Mouse (Mus musculus) CD8-positive naive resting alpha-beta T cell, adult 57 days (primary cell): Measurements from ENCODE around the gene Bpifb5. TPM values are rescaled to one million over a fixed set of nuclear protein-coding genes. Genes with fewer than 3 reads are reported as not detected.

Experiments used
- total RNA-seq: library from RNA; stranded (reverse); gene quantifications from one replicate; pipeline ENCODE4 v1.2.4, GENCODE M21; 2023

The Bpifb5 gene
- total RNA-seq: not detected

GRCm38 (mm10) chr2:154223265-154223916 is at the start of gene Bpifb5:
Gene Bpifb5 (plus strand): TSS chr2:154223742.

GRCm38 (mm10) chr2:154190546-154191258 is 32.8 kb upstream of the Bpifb5 start, which contains the start of gene Bpifb1:
Gene Bpifb1 (plus strand): TSS chr2:154190818.

GRCm38 (mm10) chr2:154257554-154257953 is 34.0 kb downstream of the Bpifb5 start, which contains the start of gene Bpifb9a:
Gene Bpifb9a (plus strand): TSS chr2:154257854.

Other genes with a start within 250 kb of the Bpifb5 start
- gene Bpifa6, start 248.8 kb upstream of the Bpifb5 start, total RNA-seq: not detected
- not detected for gene Bpifa2, start 215.5 kb upstream of the Bpifb5 start, total RNA-seq
- not detected for gene Bpifa3, start 93.4 kb upstream of the Bpifb5 start, total RNA-seq
- gene Bpifa1, start 80.9 kb upstream of the Bpifb5 start, total RNA-seq: not detected
- gene Bpifa5, start 61.1 kb upstream of the Bpifb5 start, total RNA-seq: not detected
- gene Bpifb1, start 32.9 kb upstream of the Bpifb5 start, total RNA-seq: not detected
- gene Bpifb9a, start 34.1 kb downstream of the Bpifb5 start, total RNA-seq: not detected
- gene Bpifb9b, start 83.5 kb downstream of the Bpifb5 start, total RNA-seq: not detected
- gene Cdk5rap1, start 149.3 kb downstream of the Bpifb5 start, total RNA-seq: 17.3 TPM
- 0.64 TPM for gene Snta1, start 184.4 kb downstream of the Bpifb5 start, total RNA-seq
- 31.9 TPM for gene Cbfa2t2, start 212.7 kb downstream of the Bpifb5 start, total RNA-seq